Mouse (Mus musculus): ENCODE results near the gene Kcnn1.

DNA sequence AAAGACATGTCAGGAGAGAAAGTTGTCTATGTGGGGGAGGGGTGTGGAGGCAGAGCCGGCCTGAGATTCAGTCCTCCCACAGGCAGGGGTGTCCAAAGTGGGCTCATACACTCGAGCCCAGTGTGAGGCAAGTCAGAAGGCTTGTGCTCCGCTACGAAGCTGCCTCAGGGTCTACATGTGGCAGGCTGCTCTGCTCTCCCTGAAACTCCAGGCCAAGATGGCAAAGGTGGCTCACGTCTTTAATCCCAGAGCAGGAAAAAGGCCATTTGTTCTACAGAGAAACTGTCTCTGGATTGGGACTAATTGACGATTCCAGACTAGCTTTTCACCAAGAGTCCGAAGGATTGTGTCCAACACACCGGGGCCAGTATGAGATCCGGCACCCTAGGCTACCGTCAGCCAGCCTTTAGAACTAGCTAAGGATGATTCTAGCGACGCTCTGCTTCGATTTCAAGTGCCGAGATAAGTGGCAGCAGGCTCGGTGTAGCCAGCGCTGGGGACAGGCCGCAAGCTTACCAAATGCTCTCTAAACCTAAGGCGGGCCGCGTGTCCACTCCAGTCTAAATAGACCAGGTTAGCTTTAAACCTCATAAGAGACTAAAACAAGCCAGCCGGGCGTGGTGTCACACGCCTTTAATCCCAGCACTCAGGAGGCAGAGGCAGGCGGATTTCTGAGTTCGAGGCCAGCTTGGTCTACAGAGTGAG is 33.4 kb upstream of the Kcnn1 start:
- TF ChIP-seq GATA1 (IDR thresholded peaks at IDR 0.05; ENCODE audit: borderline replicate concordance, low read length) (no peak), FLI1 (IDR thresholded peaks at IDR 0.05; ENCODE audit: low read length) (no peak)
